Mouse (Mus musculus) stomach, embryonic 16.5 days (tissue): ENCODE measurements around the gene Rnf6. TPM values are rescaled to one million over a fixed set of nuclear protein-coding genes. Genes with fewer than 3 reads are reported as not detected.

Experiments used
- ATAC-seq: fragments of 200-750 bp; cut with Nextera tagmentation; 2 replicates; pipeline ENCODE4 v1.8.0; 2017; ENCODE audit warnings: moderate number of reproducible peaks, moderate TSS enrichment; ENCODE audit not compliant: insufficient read depth, low FRiP score
- H3K27ac ChIP-seq: fragments of 300-500 bp; sonication (generic); 2 replicates; pipeline ENCODE4 v1.5.1; 2014; ENCODE audit warnings: low read length
- H3K27me3 ChIP-seq: fragments of 300-500 bp; sonication (generic); 2 replicates; pipeline ENCODE4 v1.6.1; 2014; ENCODE audit warnings: low read length, control low read depth, mixed read lengths; ENCODE audit not compliant: control insufficient read depth, insufficient read depth
- H3K36me3 ChIP-seq: fragments of 300-500 bp; sonication (generic); 2 replicates; pipeline ENCODE4 v1.6.1; 2014; ENCODE audit warnings: low read length; ENCODE audit not compliant: control insufficient read depth, insufficient read depth
- H3K4me1 ChIP-seq: fragments of 300-500 bp; sonication (generic); 2 replicates; pipeline ENCODE4 v1.6.1; 2014; ENCODE audit warnings: low read length, control low read depth, mixed read lengths; ENCODE audit not compliant: control insufficient read depth, insufficient read depth
- H3K4me2 ChIP-seq: fragments of 300-500 bp; sonication (generic); 2 replicates; pipeline ENCODE4 v1.6.1; 2014; ENCODE audit warnings: low read depth, low read length, mixed read lengths
- H3K4me3 ChIP-seq: fragments of 300-500 bp; sonication (generic); replicated peaks from 2 replicates; pipeline ENCODE4 v1.5.1; 2014; ENCODE audit warnings: mild to moderate bottlenecking, low read length
- H3K9ac ChIP-seq: fragments of 300-500 bp; sonication (generic); 2 replicates; pipeline ENCODE4 v1.6.1; 2014; ENCODE audit warnings: low read length
- H3K9me3 ChIP-seq: fragments of 300-500 bp; sonication (generic); replicated peaks from 2 replicates; pipeline ENCODE4 v1.6.1; 2016; ENCODE audit warnings: low read length, control low read depth; ENCODE audit not compliant: control insufficient read depth
- WGBS: fragments of 180-500 bp; shearing (Covaris S2); extraction: QIAGEN DNeasy Blood & Tissue Kit; methylation state at CpG from one replicate; pipeline ENCODE4 v1.1.7; 2014; 5-methylcytosine and 5-hydroxymethylcytosine counted together
- polyA plus RNA-seq: library from polyadenylated mRNA; unstranded; fragments of >200 nt; fragmentation: Nextera tagmentation; extraction: Ambion mirVana; gene quantifications from 2 replicates; pipeline ENCODE4 v1.2.1, GENCODE M21; 2015

Gene Rnf6
- polyA plus RNA-seq, 1 experiment from 2014 or later = 58.1 TPM

GRCm38 (mm10) chr5:146248746-146249145 is 27.4 kb upstream of the Rnf6 start:
- Histone ChIP-seq H3K27ac (no peak overlapping the region), H3K9me3 (no peaks in the 10 kb centered on the region), H3K36me3 (no peaks in the 10 kb centered on the region), H3K9ac (no peak overlapping the region), H3K4me2 (no peak overlapping the region), H3K4me3 (no peak overlapping the region), H3K27me3 (no peaks in the 10 kb centered on the region), H3K4me1 (peaks cover 27% of the 10 kb centered on the region)
- no peak for ATAC-seq
- WGBS = 73% methylated on average over 10 of the region's 10 CpGs

- 63% methylated on average over 5 of the region's 5 CpGs for WGBS
- Histone ChIP-seq H3K4me2 (no peak overlapping the region), H3K4me3 (no peak overlapping the region), H3K36me3 (no peaks in the 10 kb centered on the region), H3K27ac (no peak overlapping the region), H3K9me3 (no peaks in the 10 kb centered on the region), H3K9ac (no peak overlapping the region), H3K4me1 (peaks cover 27% of the 10 kb centered on the region), H3K27me3 (no peaks in the 10 kb centered on the region)
- no peak for ATAC-seq
Measured at GRCm38 (mm10) chr5:146247709-146248108, 26.4 kb upstream of the Rnf6 start.

GRCm38 (mm10) chr5:146246386-146246785 is 25.0 kb upstream of the Rnf6 start:
- peaks cover 24% of the 10 kb centered on the region for H3K4me1 ChIP-seq
- no peak overlapping the region for H3K9ac ChIP-seq
- H3K9me3 ChIP-seq = no peaks in the 10 kb centered on the region
- H3K27ac ChIP-seq = no peak overlapping the region
- H3K27me3 ChIP-seq = no peaks in the 10 kb centered on the region
- ATAC-seq = no peak
- no peak overlapping the region for H3K4me3 ChIP-seq
- H3K36me3 ChIP-seq = no peaks in the 10 kb centered on the region
- 97% methylated on average over 1 of the region's 1 CpGs for WGBS
- no peak overlapping the region for H3K4me2 ChIP-seq

GRCm38 (mm10) chr5:146245646-146246370 is 24.5 kb upstream of the Rnf6 start:
- no peaks in the 10 kb centered on the region for H3K27me3 ChIP-seq
- WGBS = 88% methylated on average over 7 of the region's 7 CpGs
- H3K4me1 ChIP-seq = peaks cover 19% of the 10 kb centered on the region

DNA sequence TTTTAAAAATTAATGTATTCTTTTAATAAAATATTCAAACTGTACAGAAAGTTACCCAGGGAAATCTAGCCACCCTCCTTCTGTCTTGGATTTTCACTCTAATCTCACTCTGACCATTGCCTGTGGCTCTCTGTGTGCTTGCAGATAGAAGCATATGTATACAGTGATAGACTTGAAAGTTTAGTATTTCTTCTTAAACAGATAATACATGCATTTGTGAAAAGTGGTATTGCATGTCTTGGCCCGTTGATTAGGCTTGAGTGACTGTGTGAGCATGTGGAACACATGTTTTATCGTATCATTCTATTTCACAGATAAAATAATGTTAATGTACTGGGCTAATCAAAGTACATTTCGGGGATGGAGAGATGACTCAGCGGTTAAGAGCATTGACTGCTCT is 23.8 kb upstream of the Rnf6 start:
- Histone ChIP-seq H3K36me3 (no peaks in the 10 kb centered on the region), H3K9me3 (no peaks in the 10 kb centered on the region), H3K4me1 (peaks cover 14% of the 10 kb centered on the region), H3K4me3 (no peak overlapping the region), H3K27ac (no peak overlapping the region), H3K27me3 (no peaks in the 10 kb centered on the region), H3K4me2 (no peak overlapping the region), H3K9ac (no peak overlapping the region)
- no peak for ATAC-seq
- WGBS = 88% methylated on average over 4 of the region's 4 CpGs

More at GRCm38 (mm10) chr5:146245646-146246370, 24.5 kb upstream of the Rnf6 start:
- no peak for ATAC-seq
- no peak overlapping the region for H3K9ac ChIP-seq
- no peak overlapping the region for H3K4me3 ChIP-seq
- no peak overlapping the region for H3K27ac ChIP-seq
- H3K36me3 ChIP-seq = no peaks in the 10 kb centered on the region
- no peaks in the 10 kb centered on the region for H3K9me3 ChIP-seq
- H3K4me2 ChIP-seq = no peak overlapping the region

GRCm38 (mm10) chr5:146241202-146241601 is 19.8 kb upstream of the Rnf6 start:
- Histone ChIP-seq H3K27me3 (no peaks in the 10 kb centered on the region), H3K27ac (no peak overlapping the region), H3K36me3 (no peaks in the 10 kb centered on the region), H3K4me1 (peaks cover 9% of the 10 kb centered on the region; the same call in 1 of the 2 replicates), H3K9me3 (no peaks in the 10 kb centered on the region), H3K4me3 (no peak overlapping the region), H3K9ac (no peak overlapping the region), H3K4me2 (no peak overlapping the region)
- 89% methylated on average over 3 of the region's 3 CpGs for WGBS
- no peak for ATAC-seq

- no peak overlapping the region for H3K9ac ChIP-seq
- no peaks in the 10 kb centered on the region for H3K9me3 ChIP-seq
- no peak overlapping the region for H3K27ac ChIP-seq
- no peak for ATAC-seq
- WGBS = 94% methylated on average over 2 of the region's 2 CpGs
- no peaks in the 10 kb centered on the region for H3K27me3 ChIP-seq
- peaks cover 9% of the 10 kb centered on the region; the same call in 1 of the 2 replicates for H3K4me1 ChIP-seq
- H3K4me3 ChIP-seq = no peak overlapping the region
- H3K4me2 ChIP-seq = no peak overlapping the region
- no peaks in the 10 kb centered on the region for H3K36me3 ChIP-seq
Measured at GRCm38 (mm10) chr5:146240771-146241170, 19.4 kb upstream of the Rnf6 start.

GRCm38 (mm10) chr5:146238274-146238673 is 16.9 kb upstream of the Rnf6 start:
- Histone ChIP-seq H3K36me3 (no peaks in the 10 kb centered on the region), H3K4me1 (peaks cover 9% of the 10 kb centered on the region), H3K27ac (no peak overlapping the region), H3K4me3 (no peak overlapping the region), H3K27me3 (no peaks in the 10 kb centered on the region), H3K9me3 (no peaks in the 10 kb centered on the region), H3K4me2 (no peak overlapping the region), H3K9ac (no peak overlapping the region)
- no peak for ATAC-seq
- 72% methylated on average over 10 of the region's 10 CpGs for WGBS

DNA sequence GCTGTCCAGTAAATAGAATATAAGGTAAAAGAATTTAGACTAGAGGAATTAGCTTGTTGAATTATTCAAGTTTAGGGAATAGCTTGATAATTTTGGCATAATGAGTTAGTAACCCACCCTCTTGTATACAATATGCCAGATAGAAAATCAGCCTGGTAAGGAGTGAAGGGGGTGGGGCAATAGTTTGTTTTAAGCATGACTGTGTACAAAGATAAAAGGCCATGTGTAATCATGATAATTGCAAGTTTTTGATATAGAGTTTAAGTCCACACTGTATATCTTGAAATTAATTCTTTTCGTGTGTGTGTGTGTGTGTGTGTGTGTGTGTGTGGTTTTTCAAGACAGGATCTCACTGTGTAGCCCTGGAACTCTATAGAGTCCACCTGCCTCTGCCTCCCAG is 13.0 kb upstream of the Rnf6 start:
- no peaks in the 10 kb centered on the region for H3K9me3 ChIP-seq
- no peak overlapping the region for H3K4me3 ChIP-seq
- H3K4me2 ChIP-seq = no peak overlapping the region
- no peaks in the 10 kb centered on the region for H3K36me3 ChIP-seq
- H3K4me1 ChIP-seq = peaks cover 13% of the 10 kb centered on the region
- 61% methylated on average over 1 of the region's 1 CpGs for WGBS
- H3K9ac ChIP-seq = no peak overlapping the region
- ATAC-seq = no peak
- H3K27ac ChIP-seq = no peak overlapping the region
- no peaks in the 10 kb centered on the region for H3K27me3 ChIP-seq
